Mouse (Mus musculus) neural tube, embryonic 11.5 days (tissue): ENCODE data around the gene Gnaq. TPM values are rescaled to one million over a fixed set of nuclear protein-coding genes. Genes with fewer than 3 reads are reported as not detected.
"Not testable (repeated sequence)": the region's sequence is repeated elsewhere in the genome, so short reads cannot be mapped to it uniquely, and the experiment has no call there.

Source experiments
- ATAC-seq: fragments of 200-750 bp; cut with Nextera tagmentation; 2 replicates; pipeline ENCODE4 v1.8.0; 2017; ENCODE audit warnings: moderate number of reproducible peaks, mild to moderate bottlenecking, moderate TSS enrichment, moderate library complexity; ENCODE audit not compliant: insufficient read depth, low FRiP score, low TSS enrichment
- DNase-seq: peaks from one replicate; pipeline ENCODE4 v3.0.0-alpha.2; 2015; ENCODE audit warnings: low spot score
- H3K27ac ChIP-seq: fragments of 300-500 bp; sonication (generic); 2 replicates; pipeline ENCODE4 v1.5.1; 2014; ENCODE audit warnings: low read depth, mild to moderate bottlenecking, low read length
- H3K27me3 ChIP-seq: fragments of 300-500 bp; sonication (generic); 2 replicates; pipeline ENCODE4 v1.6.1; 2014; ENCODE audit warnings: mild to moderate bottlenecking, low read length, mixed read lengths; ENCODE audit not compliant: control insufficient read depth, insufficient read depth
- H3K36me3 ChIP-seq: fragments of 300-500 bp; sonication (generic); 2 replicates; pipeline ENCODE4 v1.6.1; 2014; ENCODE audit warnings: mild to moderate bottlenecking, low read length, moderate library complexity, mixed read lengths; ENCODE audit not compliant: control insufficient read depth, insufficient read depth
- H3K4me1 ChIP-seq: fragments of 300-500 bp; sonication (generic); 2 replicates; pipeline ENCODE4 v1.6.1; 2014; ENCODE audit warnings: low read length, mixed read lengths; ENCODE audit not compliant: control insufficient read depth, insufficient read depth
- H3K4me2 ChIP-seq: fragments of 300-500 bp; sonication (generic); 2 replicates; pipeline ENCODE4 v1.6.1; 2014; ENCODE audit warnings: low read depth, mild to moderate bottlenecking, moderate library complexity
- H3K4me3 ChIP-seq: fragments of 300-500 bp; sonication (generic); 2 replicates; pipeline ENCODE4 v1.5.1; 2014; ENCODE audit warnings: low read depth, low read length
- H3K9ac ChIP-seq: fragments of 300-500 bp; sonication (generic); 2 replicates; pipeline ENCODE4 v1.6.1; 2014; ENCODE audit warnings: mild to moderate bottlenecking, low read length
- H3K9me3 ChIP-seq: fragments of 300-500 bp; sonication (generic); 2 replicates; pipeline ENCODE4 v1.6.1; 2016; ENCODE audit warnings: low read length; ENCODE audit not compliant: control insufficient read depth
- WGBS: fragments of 180-500 bp; shearing (Covaris S2); extraction: QIAGEN DNeasy Blood & Tissue Kit; methylation state at CpG from one replicate; pipeline ENCODE4 v1.1.7; 2014; 5-methylcytosine and 5-hydroxymethylcytosine counted together
- polyA plus RNA-seq: library from polyadenylated mRNA; unstranded; fragments of >200 nt; fragmentation: Nextera tagmentation; extraction: Ambion mirVana; gene quantifications from 2 replicates; pipeline ENCODE4 v1.2.1, GENCODE M21; 2014

Gene Gnaq
- polyA plus RNA-seq, 1 experiment from 2014 or later: 26.5 TPM

GRCm38 (mm10) chr19:16260973-16261372 is 128.3 kb downstream of the Gnaq start:
- H3K4me2 ChIP-seq: no peak overlapping the region
- WGBS: 96% methylated on average over 1 of the region's 1 CpGs
- no peaks in the 10 kb centered on the region for H3K9me3 ChIP-seq
- H3K27ac ChIP-seq: no peak overlapping the region
- no peak overlapping the region for H3K4me3 ChIP-seq
- no peaks in the 10 kb centered on the region for H3K36me3 ChIP-seq
- H3K9ac ChIP-seq: no peak overlapping the region
- H3K27me3 ChIP-seq: no peaks in the 10 kb centered on the region
- no peak for ATAC-seq
- no peak for DNase-seq
- H3K4me1 ChIP-seq: no peaks in the 10 kb centered on the region

- Histone ChIP-seq H3K4me1 (no peaks in the 10 kb centered on the region), H3K27ac (no peak overlapping the region), H3K4me2 (no peak overlapping the region), H3K36me3 (no peaks in the 10 kb centered on the region), H3K4me3 (no peak overlapping the region), H3K9ac (no peak overlapping the region), H3K9me3 (no peaks in the 10 kb centered on the region), H3K27me3 (no peaks in the 10 kb centered on the region)
- no peak for DNase-seq
- no peak for ATAC-seq
- WGBS: 96% methylated on average over 6 of the region's 6 CpGs
These were observed 129.0 kb downstream of the Gnaq start for GRCm38 (mm10) chr19:16261631-16262030.

- Histone ChIP-seq H3K4me2 (no peak overlapping the region), H3K9ac (no peak overlapping the region), H3K4me3 (no peak overlapping the region), H3K36me3 (no peaks in the 10 kb centered on the region), H3K27ac (no peak overlapping the region), H3K9me3 (no peaks in the 10 kb centered on the region), H3K27me3 (no peaks in the 10 kb centered on the region), H3K4me1 (no peaks in the 10 kb centered on the region)
- no peak for ATAC-seq
- DNase-seq: no peak
- WGBS: 93% methylated on average over 4 of the region's 4 CpGs
These were observed 129.7 kb downstream of the Gnaq start for GRCm38 (mm10) chr19:16262340-16262739.

GRCm38 (mm10) chr19:16267362-16267761 is 134.7 kb downstream of the Gnaq start:
- WGBS: 94% methylated on average over 8 of the region's 16 CpGs
- H3K27ac ChIP-seq, H3K9me3 ChIP-seq, DNase-seq, H3K4me1 ChIP-seq, H3K4me2 ChIP-seq, H3K27me3 ChIP-seq, H3K9ac ChIP-seq, H3K36me3 ChIP-seq, ATAC-seq, H3K4me3 ChIP-seq: not testable (repeated sequence)

- Histone ChIP-seq H3K4me1 (no peaks in the 10 kb centered on the region), H3K36me3 (no peaks in the 10 kb centered on the region), H3K27ac (no peak overlapping the region), H3K4me3 (no peak overlapping the region), H3K27me3 (no peaks in the 10 kb centered on the region), H3K9me3 (no peaks in the 10 kb centered on the region), H3K9ac (no peak overlapping the region), H3K4me2 (no peak overlapping the region)
- WGBS: 88% methylated on average over 6 of the region's 6 CpGs
- ATAC-seq (no peak), DNase-seq (no peak)
These were observed 137.6 kb downstream of the Gnaq start for GRCm38 (mm10) chr19:16270236-16270635.

- H3K9ac ChIP-seq: no peak overlapping the region
- WGBS: 91% methylated on average over 1 of the region's 1 CpGs
These were observed 138.4 kb downstream of the Gnaq start for GRCm38 (mm10) chr19:16271002-16271401.

GRCm38 (mm10) chr19:16273021-16273420 is 140.4 kb downstream of the Gnaq start:
- Histone ChIP-seq H3K9ac (no peak overlapping the region), H3K9me3 (no peaks in the 10 kb centered on the region), H3K4me1 (no peaks in the 10 kb centered on the region), H3K4me3 (no peak overlapping the region), H3K27me3 (no peaks in the 10 kb centered on the region), H3K36me3 (no peaks in the 10 kb centered on the region), H3K27ac (no peak overlapping the region), H3K4me2 (no peak overlapping the region)
- WGBS: 83% methylated on average over 4 of the region's 4 CpGs
- no peak for ATAC-seq
- no peak for DNase-seq

More at GRCm38 (mm10) chr19:16271002-16271401, 138.4 kb downstream of the Gnaq start:
- DNase-seq (no peak), ATAC-seq (no peak)
- no peaks in the 10 kb centered on the region for H3K36me3 ChIP-seq
- H3K4me2 ChIP-seq: no peak overlapping the region
- H3K4me3 ChIP-seq: no peak overlapping the region
- H3K9me3 ChIP-seq: no peaks in the 10 kb centered on the region
- no peaks in the 10 kb centered on the region for H3K4me1 ChIP-seq
- H3K27ac ChIP-seq: no peak overlapping the region
- no peaks in the 10 kb centered on the region for H3K27me3 ChIP-seq

- Histone ChIP-seq H3K9me3 (no peaks in the 10 kb centered on the region), H3K36me3 (no peaks in the 10 kb centered on the region), H3K27ac (no peak overlapping the region), H3K4me3 (no peak overlapping the region), H3K9ac (no peak overlapping the region), H3K4me1 (no peaks in the 10 kb centered on the region), H3K4me2 (no peak overlapping the region), H3K27me3 (no peaks in the 10 kb centered on the region)
- WGBS: 86% methylated on average over 4 of the region's 4 CpGs
- DNase-seq (no peak), ATAC-seq (no peak)
These were observed 147.6 kb downstream of the Gnaq start for GRCm38 (mm10) chr19:16280231-16280630.

GRCm38 (mm10) chr19:16285051-16286028 is 152.7 kb downstream of the Gnaq start:
- ATAC-seq (no peak), DNase-seq (no peak)
- whole genome bisulfite sequencing: 82% methylated on average over 11 of the region's 11 CpGs
- H3K4me1 ChIP-seq: no peaks in the 10 kb centered on the region
- H3K4me2 ChIP-seq: no peak overlapping the region
- no peak overlapping the region for H3K4me3 ChIP-seq
- no peaks in the 10 kb centered on the region for H3K9me3 ChIP-seq
- H3K36me3 ChIP-seq: no peaks in the 10 kb centered on the region
- no peak overlapping the region for H3K9ac ChIP-seq
- no peak overlapping the region for H3K27ac ChIP-seq
- H3K27me3 ChIP-seq: no peaks in the 10 kb centered on the region
